In the genomic region with DNA sequence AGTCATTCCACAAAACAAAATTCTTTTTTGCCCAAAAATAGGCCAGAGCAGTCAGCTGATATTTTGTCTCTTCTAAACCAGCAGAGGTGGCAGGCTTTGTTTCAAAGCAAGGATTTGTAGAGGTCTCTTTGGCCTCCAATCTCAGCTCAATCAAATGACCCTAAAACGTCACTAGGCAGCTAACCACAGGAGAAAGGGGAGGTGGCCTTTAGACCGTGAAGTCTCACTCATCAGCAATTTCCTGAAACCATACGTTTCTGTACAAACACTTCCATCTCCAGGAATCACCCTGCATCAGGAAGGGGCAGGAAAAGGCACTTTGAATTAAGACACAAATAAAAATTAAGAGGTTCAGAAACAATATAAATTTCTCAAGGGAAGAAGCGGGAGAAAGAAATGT, we compare ENCODE assay signal across 8 mouse cellular contexts. TPM values are rescaled to one million over a fixed set of nuclear protein-coding genes. Genes with fewer than 3 reads are reported as not detected.
A peak's percentile ranks its signal among the peaks of the same experiment; 100 is the strongest.
DNase-seq lines count a peak whose midpoint lies in the region; ATAC-seq and TF ChIP-seq lines count a peak whose summit lies in the region.

No protein-coding gene starts in this region.

- H3K27me3 ChIP-seq in cerebellum, adult 2 months (ENCODE audit: control insufficient read depth, insufficient read depth, low read length): no peaks in the 10 kb centered on the region
- no peaks in the 10 kb centered on the region for H3K27me3 ChIP-seq in lung, embryonic 15.5 days

- no peaks in the 10 kb centered on the region for H3K9me3 ChIP-seq in lung, embryonic 15.5 days

- peak overlapping the region; percentile 57 for H3K4me2 ChIP-seq in lung, embryonic 15.5 days

- no peak overlapping the region for H3K27ac ChIP-seq in cerebellum, adult 2 months (ENCODE audit: insufficient read depth, low read length)
- H3K27ac ChIP-seq in embryonic fibroblast, embryonic 13.5 days (ENCODE audit: insufficient read depth, low read length): peak overlapping the region; percentile 86
- peak overlapping the region; percentile 65 for H3K27ac ChIP-seq in lung, embryonic 15.5 days

- H3K4me1 ChIP-seq in cerebellum, adult 2 months (ENCODE audit: control insufficient read depth, insufficient read depth, low read length): no peaks in the 10 kb centered on the region
- H3K4me1 ChIP-seq in embryonic fibroblast, embryonic 13.5 days (ENCODE audit: control insufficient read depth, insufficient read depth, low read length): no peaks in the 10 kb centered on the region; the same call in none of the 2 replicates
- H3K4me1 ChIP-seq in lung, embryonic 15.5 days: peaks cover 5% of the 10 kb centered on the region; the same call in 1 of the 2 replicates

- ATAC-seq in cerebellum, adult (ENCODE audit: insufficient number of reproducible peaks, low FRiP score, low TSS enrichment): no peak; the same call in 1 of the 2 replicates
- ATAC-seq in inflammation-experienced regulatory T-cells, adult 6 months: peak; percentile 43
- ATAC-seq in lung, embryonic 15.5 days (ENCODE audit: borderline replicate concordance, extremely low read depth, low FRiP score, low TSS enrichment): peak; percentile 54; the same call in 1 of the 2 replicates
- no peak for ATAC-seq in megakaryocyte-erythroid progenitor cell, adult 5-6 weeks (replicated peaks; ENCODE audit: low FRiP score, low TSS enrichment, poor library complexity, severe bottlenecking)

- 3% methylated on average over 4 of the region's 4 CpGs for WGBS in cerebellum, adult 2 months
- WGBS in lung, embryonic 15.5 days: 2% methylated on average over 4 of the region's 4 CpGs

- H3K4me3 ChIP-seq in cerebellum, adult 2 months (replicated peaks; ENCODE audit: insufficient read depth, low read depth, low read length): peak overlapping the region; percentile 93
- H3K4me3 ChIP-seq in embryonic fibroblast, embryonic 13.5 days (ENCODE audit: insufficient read depth, low read length): peak overlapping the region; percentile 82
- H3K4me3 ChIP-seq in lung, embryonic 15.5 days: peak overlapping the region; percentile 55

- H3K9ac ChIP-seq in lung, embryonic 15.5 days: peak overlapping the region; percentile 48

- no peak for TF ChIP-seq CTCF in cerebellum, adult 2 months (IDR thresholded peaks at IDR 0.05; ENCODE audit: borderline replicate concordance, insufficient read depth, low read depth, low read length)
- TF ChIP-seq CTCF in embryonic fibroblast, embryonic 13.5 days (IDR thresholded peaks at IDR 0.05; ENCODE audit: borderline replicate concordance, insufficient read depth, low read length): no peak

- no peak for TF ChIP-seq POLR2A in cerebellum, adult 2 months (IDR thresholded peaks at IDR 0.05; ENCODE audit: borderline replicate concordance, insufficient read depth, low read length)
- no peak for TF ChIP-seq POLR2A in embryonic fibroblast, embryonic 13.5 days (IDR thresholded peaks at IDR 0.05; ENCODE audit: low read depth, low read length)

- peak in 1 of 2 experiments; percentile 39 for DNase-seq in cerebellum, adult 2 months
- DNase-seq in MEL-GATA-1-ER (ENCODE audit: extremely low read depth, low read depth): peak; percentile 24
- DNase-seq in retina, embryonic 14.5 days (ENCODE audit: low spot score): peak; percentile 67

- no peaks in the 10 kb centered on the region for H3K36me3 ChIP-seq in lung, embryonic 15.5 days

RNA-seq across cellular contexts. Expression of gene Scpep1, which starts 0.5 kb away (rescaled TPM):
- polyA plus RNA-seq in cerebellum, adult 2 months (2012; rRNA removed): 17.5 and 18.6 TPM in 2 replicates
- polyA plus RNA-seq in embryonic fibroblast, embryonic 13.5 days (2011; ENCODE audit: insufficient read length, low read depth, missing spikeins): 380 and 384 TPM in 2 replicates
- polyA plus RNA-seq in inflammation-experienced regulatory T-cells, adult 6 months (2017; shearing (Covaris generic)): 10 to 100 TPM; 22.4 to 42.1 (median 22.8) TPM
- polyA plus RNA-seq in lung, embryonic 15.5 days (2015; fragmentation: Nextera tagmentation; extraction: Ambion mirVana): 88.7 and 90.7 TPM in 2 replicates
- total RNA-seq in megakaryocyte-erythroid progenitor cell, adult 5-6 weeks (2014; fragmentation: Nextera tagmentation): 7.8 TPM in 2 replicates
- total RNA-seq in megakaryocyte-erythroid progenitor cell, adult 5-6 weeks (2017): 5.0 and 8.4 TPM in 2 replicates

RNA-seq across cellular contexts. Expression of gene Elobl, which starts 11.9 kb away (rescaled TPM):
- not detected in 2 replicates for polyA plus RNA-seq in cerebellum, adult 2 months (2012; rRNA removed)
- 1.4 TPM in 1 of 2 replicates, not detected in the other for polyA plus RNA-seq in embryonic fibroblast, embryonic 13.5 days (2011; ENCODE audit: insufficient read length, low read depth, missing spikeins)
- polyA plus RNA-seq in inflammation-experienced regulatory T-cells, adult 6 months (2017; shearing (Covaris generic)): 1 to 10 TPM in 1 of 3 experiments, not detected in 2; 1.8 TPM
- not detected in 2 replicates for polyA plus RNA-seq in lung, embryonic 15.5 days (2015; fragmentation: Nextera tagmentation; extraction: Ambion mirVana)
- total RNA-seq in megakaryocyte-erythroid progenitor cell, adult 5-6 weeks (2014; fragmentation: Nextera tagmentation): not detected in 2 replicates
- not detected in 2 replicates for total RNA-seq in megakaryocyte-erythroid progenitor cell, adult 5-6 weeks (2017)

RNA-seq across cellular contexts. Expression of gene Coil, which starts 15.2 kb away (rescaled TPM):
- 22.3 and 23.5 TPM in 2 replicates for polyA plus RNA-seq in cerebellum, adult 2 months (2012; rRNA removed)
- polyA plus RNA-seq in embryonic fibroblast, embryonic 13.5 days (2011; ENCODE audit: insufficient read length, low read depth, missing spikeins): 8.5 and 8.9 TPM in 2 replicates
- polyA plus RNA-seq in inflammation-experienced regulatory T-cells, adult 6 months (2017; shearing (Covaris generic)): 1 to 10 TPM; 5.3 to 8.3 (median 7.7) TPM
- 16.0 and 16.9 TPM in 2 replicates for polyA plus RNA-seq in lung, embryonic 15.5 days (2015; fragmentation: Nextera tagmentation; extraction: Ambion mirVana)
- total RNA-seq in megakaryocyte-erythroid progenitor cell, adult 5-6 weeks (2014; fragmentation: Nextera tagmentation): 12.0 and 13.1 TPM in 2 replicates
- total RNA-seq in megakaryocyte-erythroid progenitor cell, adult 5-6 weeks (2017): 15.8 and 17.1 TPM in 2 replicates

RNA-seq across cellular contexts. Expression of gene Trim25, which starts 44.4 kb away (rescaled TPM):
- 2.4 and 2.5 TPM in 2 replicates for polyA plus RNA-seq in cerebellum, adult 2 months (2012; rRNA removed)
- polyA plus RNA-seq in embryonic fibroblast, embryonic 13.5 days (2011; ENCODE audit: insufficient read length, low read depth, missing spikeins): 33.7 and 34.2 TPM in 2 replicates
- polyA plus RNA-seq in inflammation-experienced regulatory T-cells, adult 6 months (2017; shearing (Covaris generic)): 10 to 100 TPM in 2 of 3 experiments, 1 to 10 TPM in 1; 9.6 to 11.3 (median 10.1) TPM
- polyA plus RNA-seq in lung, embryonic 15.5 days (2015; fragmentation: Nextera tagmentation; extraction: Ambion mirVana): 23.1 and 25.9 TPM in 2 replicates
- total RNA-seq in megakaryocyte-erythroid progenitor cell, adult 5-6 weeks (2014; fragmentation: Nextera tagmentation): 35.5 and 49.4 TPM in 2 replicates
- total RNA-seq in megakaryocyte-erythroid progenitor cell, adult 5-6 weeks (2017): 28.0 and 30.7 TPM in 2 replicates

Comparison
In these comparisons a context has a peak if more than half of its experiments do, and no peak if none do; other contexts are left out.
1. ATAC-seq: peak in inflammation-experienced regulatory T-cells, adult 6 months (single experiment) and lung, embryonic 15.5 days (single experiment); none in cerebellum, adult (single experiment) and megakaryocyte-erythroid progenitor cell, adult 5-6 weeks (single experiment).
2. Peak in every context shown above with its lines, with median percentiles within 50 percentile points of each other: H3K4me3 ChIP-seq.